Mouse (Mus musculus): ENCODE data around the gene Zfp866. TPM values are rescaled to one million over a fixed set of nuclear protein-coding genes. Genes with fewer than 3 reads are reported as not detected.

The Zfp866 gene
- total RNA-seq, 2 experiments from 2014 or later = 15.1 to 17.6 TPM

DNA sequence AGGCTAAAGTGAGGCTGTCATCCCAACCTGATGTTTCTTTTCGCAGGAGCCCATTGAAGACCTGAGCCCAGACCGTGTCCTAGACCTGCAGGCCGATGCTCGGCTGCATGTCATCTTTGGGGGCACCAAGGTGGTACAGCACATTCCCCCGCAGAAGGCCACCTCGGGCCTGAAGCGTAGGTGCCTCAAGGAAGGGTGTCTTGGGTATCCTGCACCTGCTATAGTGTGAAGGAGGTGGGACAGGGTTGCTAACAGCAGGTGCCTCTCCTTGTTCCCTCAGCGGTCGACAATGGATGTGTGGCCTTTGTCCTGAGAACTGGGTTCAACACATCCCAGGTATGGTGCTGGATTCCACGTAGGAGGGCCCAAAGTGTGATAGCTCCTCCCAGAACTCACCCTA is 6.7 kb upstream of the Zfp866 start:
- DNase-seq = no peak

DNA sequence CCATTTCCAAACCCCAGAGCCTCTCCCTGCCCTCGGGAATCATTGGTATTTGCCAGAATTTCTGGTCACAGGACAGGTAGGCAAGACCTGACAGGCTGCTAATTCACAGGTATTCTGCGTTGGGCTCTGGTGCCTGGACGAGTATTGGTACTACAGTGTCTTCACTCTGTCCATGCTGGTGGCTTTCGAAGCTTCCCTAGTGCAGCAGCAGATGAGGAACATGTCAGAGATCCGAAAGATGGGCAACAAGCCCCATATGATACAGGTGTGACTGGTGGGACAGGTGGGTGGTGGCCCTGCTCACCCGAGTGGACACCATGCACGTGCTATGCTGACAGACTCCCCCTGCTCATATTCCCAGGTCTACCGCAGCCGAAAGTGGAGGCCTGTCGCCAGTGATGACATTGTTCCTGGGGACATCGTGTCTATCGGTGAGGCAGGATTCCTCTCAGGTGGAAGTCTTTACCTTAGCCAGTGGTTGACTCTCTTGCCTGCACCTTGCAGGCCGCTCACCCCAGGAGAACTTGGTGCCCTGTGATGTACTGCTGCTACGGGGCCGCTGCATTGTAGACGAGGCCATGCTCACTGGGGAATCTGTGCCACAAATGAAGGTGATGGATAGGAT is 5.9 kb upstream of the Zfp866 start:
- no peak for DNase-seq

DNA sequence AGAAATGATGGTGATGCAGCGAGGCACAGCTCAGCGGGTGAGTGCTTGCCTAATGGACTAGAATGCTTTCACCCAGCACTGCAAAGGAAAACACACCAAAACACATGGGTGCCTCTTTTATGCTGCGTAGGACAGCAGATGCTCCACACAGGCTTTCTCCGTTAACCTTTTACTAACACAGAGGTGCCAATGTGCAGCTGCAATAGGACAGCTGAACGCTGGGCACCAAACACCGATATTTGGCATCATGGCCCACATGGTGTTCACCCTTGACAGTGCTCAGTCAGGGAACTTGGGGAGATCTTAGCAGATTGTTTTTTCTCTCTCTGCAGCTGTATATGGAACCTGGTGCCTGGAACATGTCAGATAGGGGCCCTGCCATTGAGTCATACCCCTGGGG is 3.9 kb upstream of the Zfp866 start:
- DNase-seq = no peak

DNA sequence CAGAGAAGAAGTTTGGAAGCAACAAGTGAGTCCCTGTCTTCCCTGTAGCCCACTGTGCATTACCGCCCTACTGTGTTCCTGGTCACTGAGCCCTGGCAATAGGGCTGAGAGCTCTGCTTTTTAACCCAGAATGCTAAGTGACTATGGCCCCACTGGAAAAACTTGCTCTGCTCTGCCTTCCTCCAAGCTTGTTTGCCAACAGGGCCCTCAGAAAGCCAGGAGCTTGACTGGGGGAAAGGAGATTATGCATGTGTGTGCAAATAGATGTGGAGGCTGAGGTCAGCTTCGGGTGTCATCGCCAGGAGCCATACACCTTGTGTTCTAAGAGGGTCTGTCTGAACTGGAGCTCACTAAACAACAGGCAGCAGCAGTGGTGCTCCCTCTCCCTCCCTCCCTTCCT is 3.1 kb upstream of the Zfp866 start:
- DNase-seq = no peak

DNA sequence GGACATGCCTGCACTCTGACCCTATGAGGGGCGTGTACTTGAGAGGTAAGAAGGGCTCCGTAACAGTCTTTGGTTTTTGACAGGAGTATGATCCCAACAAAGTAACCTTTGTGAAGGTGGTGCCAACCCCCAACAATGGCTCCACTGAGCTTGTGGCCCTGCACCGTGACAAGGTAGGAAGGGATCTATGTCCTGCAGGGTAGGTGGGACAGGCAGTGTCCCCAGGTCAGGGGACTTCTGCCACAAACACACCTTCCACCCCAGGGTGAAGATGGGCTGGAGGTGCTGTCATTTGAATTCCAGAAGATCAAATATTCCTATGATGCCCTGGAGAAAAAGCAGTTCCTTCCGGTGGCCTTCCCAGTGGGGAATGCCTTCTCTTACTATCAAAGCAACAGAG is 2.7 kb upstream of the Zfp866 start:
- no peak for DNase-seq

DNA sequence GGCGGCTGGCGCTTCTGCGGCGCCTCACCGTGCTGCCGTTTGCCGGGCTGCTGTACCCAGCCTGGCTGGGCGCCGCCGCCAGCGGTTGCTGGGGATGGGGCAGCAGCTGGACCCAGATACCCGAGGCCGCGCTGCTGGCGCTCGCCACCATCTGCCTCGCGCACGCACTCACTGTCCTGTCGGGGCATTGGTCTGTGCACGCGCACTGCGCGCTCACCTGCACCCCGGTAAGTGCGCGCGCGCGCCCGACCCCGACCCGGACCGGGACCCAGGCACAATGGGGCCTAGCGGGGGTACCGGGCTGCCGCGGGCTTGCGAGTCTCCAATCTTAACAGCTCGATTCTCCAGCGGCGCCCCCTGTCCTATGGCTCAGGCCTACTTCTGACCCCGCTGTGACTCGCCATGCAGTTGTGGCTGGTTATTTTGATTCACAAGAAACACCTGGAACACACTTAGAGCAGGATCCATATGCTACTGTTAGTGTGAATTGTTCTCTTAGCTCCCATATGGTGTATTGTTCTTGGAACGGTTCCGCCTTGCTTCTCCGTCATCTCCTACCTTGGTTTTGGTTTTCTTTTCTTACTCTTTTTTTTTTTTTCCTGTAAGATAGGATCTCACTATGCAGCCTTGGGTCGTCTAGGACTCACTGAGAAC is 564 bp upstream of the Zfp866 start:
- DNase-seq = peak in 1 of 2 experiments; percentile 25

DNA sequence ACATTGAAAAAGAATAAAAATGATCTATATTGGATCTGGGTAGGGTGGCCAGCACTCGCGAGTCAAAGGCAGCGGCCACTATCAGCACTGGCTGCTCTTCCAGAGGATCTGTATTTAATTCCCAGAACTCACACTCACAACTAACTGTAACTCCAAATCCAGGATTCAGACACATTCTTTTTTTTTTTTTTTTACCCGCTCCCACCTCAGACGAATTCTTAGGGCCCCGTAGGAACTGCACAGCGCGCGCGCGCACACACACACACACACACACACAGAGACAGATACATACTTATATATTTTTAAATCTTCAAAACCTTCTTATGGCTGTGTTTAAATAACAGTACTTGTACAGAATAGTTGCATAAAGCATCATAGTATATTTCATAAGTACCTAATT is 614 bp downstream of the Zfp866 start:
- no peak for DNase-seq

DNA sequence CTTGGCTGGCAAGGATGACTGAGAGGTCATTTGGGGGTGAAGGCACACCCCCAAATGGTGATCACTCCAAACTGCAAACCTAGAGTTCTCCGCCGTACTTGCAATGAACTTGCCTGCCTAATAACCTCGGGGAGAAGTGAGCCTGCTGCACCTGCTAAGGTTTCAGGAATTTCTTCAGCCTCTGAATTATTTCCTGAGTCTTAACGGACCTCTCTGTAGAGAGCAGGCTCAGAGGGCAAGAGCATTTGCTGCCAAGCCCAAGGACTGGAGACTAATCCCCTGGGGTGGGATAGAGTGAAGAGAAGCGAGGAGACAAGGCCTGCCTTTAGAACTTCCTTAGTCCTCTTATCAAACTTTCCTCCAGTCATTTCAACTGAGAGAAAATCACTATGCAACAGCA is 1.2 kb downstream of the Zfp866 start:
- DNase-seq = no peak

DNA sequence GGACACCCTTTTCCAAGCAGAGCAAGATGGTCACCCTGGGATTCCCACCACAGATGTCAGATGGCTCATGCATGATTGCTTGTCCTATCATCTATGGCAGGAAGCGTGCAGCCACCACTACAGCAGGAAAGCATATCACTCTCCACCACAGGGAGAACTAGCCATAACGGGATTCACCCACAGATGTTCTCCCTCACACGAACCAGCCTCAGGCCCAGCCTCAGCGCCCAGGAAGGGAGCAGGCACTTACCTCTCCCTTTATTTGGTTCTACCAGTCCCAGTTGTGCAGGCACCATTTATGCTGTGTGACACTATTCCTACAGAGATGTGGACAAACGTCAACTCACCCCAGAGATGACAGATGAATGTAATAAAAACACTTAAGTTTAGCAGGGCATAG is 1.9 kb downstream of the Zfp866 start:
- DNase-seq = no peak

DNA sequence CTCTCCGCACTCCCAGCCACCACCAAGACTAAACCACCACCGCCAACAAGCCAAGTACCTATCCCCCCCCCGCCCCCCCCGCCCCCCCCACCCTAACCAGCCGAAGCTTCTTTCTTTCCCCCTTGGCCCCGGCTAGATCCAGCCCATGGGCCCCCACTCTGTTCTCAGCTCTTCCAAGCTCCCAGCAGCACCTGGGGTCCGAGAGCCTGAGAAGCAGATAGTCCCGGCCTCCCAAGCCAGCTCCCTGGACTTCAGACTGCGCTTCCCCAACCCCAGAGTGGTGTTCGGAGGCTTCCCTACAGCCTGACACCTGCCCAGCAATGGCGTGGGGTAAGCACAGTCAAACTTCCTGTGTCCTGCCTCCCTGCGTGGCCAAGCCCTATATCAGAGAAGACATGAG is 13.9 kb downstream of the Zfp866 start:
- no peak for DNase-seq

DNA sequence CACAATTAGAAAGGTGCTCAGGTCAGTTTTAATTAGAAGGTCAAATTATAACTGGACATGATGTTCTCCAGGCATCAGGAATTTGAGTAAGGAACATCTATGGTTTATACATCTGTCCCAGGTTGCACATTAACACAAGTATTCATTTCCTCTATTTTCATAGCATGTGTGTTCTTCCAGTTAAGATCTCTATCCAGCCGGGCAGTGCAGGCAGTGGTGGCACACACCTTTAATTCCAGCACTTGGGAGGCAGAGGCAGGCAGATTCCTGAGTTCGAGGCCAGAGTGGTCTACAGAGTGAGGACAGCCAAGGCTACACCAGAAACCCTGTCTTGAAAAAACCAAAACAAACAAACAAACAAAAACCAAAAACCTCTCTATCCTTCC is 15.8 kb downstream of the Zfp866 start:
- no peak for DNase-seq

DNA sequence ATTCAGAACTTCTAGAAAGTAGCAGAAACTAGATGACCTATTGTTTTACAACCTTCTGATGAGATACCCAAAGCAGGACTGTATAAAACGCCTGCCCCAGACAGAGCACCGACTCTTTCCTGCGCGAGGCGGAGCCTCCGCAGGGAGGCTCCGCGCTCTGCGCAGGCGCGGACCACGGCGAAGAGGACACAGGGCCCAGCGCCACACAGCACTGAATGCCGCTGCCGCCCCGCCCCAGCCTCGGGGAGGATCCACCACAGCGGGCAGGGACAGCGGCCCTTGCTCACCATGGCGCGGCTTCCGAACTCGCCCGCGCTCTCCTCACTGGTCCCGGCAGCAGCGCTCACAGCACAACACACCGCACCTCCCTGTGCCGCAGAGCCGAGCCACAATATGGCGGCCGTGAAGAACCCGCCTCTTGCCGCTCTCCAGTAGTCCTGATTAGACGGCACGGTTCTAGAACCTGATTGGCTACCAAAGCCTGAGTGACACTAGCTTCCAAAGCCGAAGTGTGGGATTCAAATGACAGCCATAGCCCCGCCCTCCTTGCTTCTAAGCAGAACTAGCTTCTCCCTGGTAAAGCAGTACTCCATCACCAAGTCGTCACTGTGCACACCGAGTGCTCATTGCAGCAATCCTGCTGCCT is 16.4 kb downstream of the Zfp866 start, which contains the start of gene Gm20422:
TSS of gene Gm20422 (minus strand) at position 384 of the 646 bp plus-strand sequence.
- DNase-seq = peak; percentile 91 to 96

DNA sequence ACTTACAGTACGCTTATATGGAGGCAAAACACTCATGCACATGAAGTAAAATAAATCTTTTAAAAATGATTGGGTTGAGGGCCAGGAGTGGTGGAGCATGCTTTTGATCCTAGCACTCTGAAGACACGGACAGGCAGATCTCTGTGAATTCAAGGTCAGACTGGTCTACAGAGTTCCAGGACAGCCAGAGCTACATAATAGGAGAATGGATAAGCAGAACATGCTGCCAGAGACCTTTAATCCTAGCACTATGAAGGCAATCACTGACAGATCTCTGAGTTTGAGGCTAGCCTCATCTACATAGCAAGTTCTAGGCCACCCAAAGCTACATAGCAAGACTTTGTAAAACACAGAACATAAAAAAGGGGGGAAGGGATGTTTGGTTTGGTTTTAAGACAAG is 18.9 kb downstream of the Zfp866 start:
- DNase-seq = no peak

DNA sequence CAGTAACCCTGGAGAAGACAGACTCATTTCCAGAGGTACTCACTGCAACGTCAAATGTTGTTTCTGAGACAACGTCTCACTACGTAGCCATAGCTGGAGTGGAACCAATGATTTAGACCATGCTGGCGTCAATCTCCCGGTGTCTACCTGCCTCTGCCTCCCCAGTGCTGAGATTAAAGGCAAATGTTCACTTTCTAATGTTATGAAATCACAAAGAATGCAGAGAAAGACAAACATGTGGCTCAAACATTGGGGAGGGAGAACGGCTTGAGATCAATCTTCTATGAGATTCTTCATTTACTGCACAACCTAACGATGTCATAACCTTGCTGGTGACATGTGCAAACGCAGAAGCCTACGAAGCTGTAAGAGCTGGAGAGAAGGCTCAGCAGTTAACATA is 19.8 kb downstream of the Zfp866 start:
- DNase-seq = no peak

DNA sequence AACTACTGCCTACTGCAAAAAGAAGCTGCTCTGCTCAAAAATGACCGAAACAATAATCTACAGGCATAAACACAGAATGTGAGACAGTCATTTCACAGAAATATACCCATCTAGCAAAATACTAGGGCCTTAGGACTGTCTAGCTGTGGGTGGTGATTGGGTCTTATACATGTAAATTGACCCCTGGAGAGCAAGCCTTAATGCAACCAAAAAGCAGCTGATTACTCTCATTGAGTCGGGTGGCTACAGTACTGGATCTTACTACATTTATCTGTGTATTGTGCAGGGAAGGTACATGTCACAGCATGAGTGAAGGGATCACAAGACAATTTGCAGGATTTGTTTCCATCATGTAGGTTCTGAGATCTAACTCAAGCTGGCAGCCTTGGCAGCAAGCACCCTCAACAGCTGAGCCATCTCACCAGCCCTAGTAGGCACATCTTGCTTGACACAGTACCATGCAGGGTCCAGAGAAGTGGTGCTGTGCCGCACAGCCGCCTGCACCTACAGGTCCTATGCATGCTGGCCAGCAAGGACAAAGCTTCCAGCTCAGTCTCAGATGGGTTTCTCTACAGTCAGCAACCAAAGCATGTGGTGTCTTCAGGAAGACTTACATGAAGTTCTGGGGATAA is 29.0 kb downstream of the Zfp866 start:
- no peak for DNase-seq

DNA sequence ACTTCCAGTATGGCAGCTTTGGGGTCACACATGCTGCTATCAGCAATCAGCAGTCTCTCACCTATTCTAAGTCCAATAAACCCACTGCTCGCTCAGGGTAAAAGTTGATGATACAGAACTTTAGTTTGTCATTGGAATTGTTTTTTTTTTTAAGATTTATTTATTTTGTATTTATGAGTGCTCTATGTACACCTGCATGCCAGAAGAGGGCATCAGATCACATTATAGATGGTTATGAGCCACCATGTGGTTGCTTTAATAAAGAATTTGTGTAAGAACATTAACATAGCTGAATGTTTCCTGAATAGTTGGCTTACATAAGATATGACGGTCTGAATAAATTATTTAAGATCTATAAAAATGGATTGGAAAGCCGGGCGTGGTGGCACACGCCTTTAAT is 32.7 kb downstream of the Zfp866 start:
- no peak for DNase-seq

DNA sequence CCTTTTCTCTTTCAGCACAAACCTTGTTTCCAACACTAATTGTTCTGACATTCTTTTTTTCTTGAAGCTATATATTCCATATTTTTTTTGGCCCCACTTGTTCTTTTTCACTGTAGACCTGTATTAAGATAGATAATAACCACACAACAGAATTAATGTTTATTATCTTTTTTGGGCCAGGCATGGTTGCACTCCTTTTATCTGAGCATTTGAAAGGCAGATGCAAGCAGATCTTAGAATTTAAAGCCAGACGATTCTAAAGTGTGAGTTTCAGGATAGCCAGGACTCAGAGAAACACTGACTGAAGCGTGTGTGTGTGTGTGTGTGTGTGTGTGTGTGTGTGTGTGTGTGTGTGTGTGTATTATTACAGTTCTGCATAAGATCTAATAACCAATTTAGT is 38.5 kb downstream of the Zfp866 start:
- no peak for DNase-seq

DNA sequence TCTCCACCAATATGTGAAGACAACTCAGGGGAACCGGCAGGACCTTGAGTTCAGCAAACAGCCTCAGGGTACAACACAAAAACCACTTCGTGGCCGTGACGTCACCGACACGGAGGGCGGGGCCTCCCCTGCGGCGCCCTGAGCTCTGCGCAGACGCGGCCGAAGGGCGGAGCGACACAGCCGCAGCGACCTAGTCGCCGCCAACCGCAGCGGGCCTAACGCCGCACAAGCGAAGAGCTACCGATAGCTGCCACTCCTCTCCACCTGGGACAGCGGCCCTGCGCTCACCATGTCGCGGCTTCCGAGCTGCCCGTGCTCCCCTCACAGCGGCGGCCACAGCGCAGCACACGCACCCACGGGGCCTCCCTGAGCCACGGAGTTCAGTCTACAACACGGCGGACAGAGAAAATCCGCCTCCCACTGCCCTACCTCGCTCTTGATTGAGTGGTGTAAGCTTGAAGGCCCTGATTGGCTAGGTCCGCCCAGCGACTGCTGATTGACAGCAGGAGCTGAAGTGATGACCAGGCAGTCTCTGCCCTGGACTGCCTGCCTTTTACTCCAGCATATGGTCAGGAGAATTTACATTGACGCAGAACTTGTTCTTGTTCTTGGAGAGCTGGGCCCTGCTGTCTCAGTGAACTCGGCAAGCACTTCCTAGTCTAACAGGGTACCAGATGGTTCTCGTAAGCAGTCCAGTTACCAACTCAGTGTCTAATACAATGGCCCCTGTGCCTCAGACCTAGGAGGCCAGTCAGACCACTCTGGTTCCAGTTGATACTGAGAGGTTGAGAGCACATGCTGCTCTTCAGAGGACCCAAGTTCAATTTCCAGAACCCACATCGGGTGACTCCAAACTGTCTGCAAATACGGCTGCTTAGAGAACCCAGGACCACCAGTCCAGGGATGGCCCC is 41.2 kb downstream of the Zfp866 start, which contains the start of gene Zfp963:
TSS of gene Zfp963 (minus strand) at position 427 of the 911 bp plus-strand sequence.
- DNase-seq = peak; percentile 96 to 98

DNA sequence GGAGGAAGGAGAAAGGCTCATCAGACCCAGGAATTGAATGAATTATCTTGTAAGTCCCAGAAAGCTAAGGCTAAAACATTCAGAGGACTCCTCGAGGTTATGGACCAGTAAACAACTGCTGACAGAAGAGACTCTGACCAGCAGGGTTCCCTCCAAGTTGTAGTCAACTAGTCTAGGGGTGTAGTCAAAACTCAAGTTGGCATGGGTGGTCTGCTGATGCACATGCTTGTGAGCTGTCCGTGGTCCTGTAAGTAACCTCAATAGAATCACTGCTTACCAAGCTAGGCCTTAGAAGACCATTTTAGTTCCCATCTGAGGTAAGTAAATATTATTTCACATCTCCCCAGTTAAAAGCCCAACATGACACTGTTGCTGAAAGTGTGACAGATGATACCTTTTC is 49.7 kb downstream of the Zfp866 start:
- DNase-seq = no peak

DNA sequence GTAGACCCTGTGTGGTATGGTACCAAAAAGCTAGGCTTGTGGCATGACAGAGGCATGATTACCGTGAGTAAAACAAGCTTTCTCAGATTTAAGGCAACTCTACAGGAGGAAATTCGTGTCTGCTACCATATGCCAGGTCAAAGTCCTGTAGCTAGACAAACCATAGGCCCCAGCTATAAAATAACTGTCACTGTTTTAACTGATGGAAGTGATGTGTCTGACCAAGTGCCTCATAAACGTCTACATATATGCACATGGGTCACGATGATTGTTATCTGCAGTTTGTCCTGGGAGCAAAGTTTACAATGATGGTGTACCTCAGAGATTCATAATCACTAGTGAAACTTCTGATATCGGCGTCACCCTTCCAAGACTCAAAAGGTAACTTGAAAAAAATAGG is 50.2 kb downstream of the Zfp866 start:
- no peak for DNase-seq

DNA sequence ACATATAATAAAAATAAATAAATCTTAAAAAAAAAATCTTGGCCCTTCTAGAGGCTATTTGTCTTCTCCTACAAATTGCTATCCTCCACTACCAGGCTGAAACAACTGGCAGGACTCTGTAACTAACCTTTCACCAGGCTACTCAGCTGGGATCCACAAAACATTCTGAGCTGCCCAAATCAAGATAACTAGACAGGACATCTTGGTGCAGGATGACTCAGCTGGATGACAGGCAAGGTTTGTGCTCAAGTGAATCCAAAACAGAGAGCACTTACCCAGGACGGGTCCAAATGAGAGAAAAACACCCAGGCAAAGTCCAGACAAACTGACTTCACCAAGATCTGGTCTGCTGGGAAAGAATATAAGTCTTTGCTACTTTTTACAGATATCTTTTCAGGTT is 55.5 kb downstream of the Zfp866 start:
- no peak for DNase-seq

DNA sequence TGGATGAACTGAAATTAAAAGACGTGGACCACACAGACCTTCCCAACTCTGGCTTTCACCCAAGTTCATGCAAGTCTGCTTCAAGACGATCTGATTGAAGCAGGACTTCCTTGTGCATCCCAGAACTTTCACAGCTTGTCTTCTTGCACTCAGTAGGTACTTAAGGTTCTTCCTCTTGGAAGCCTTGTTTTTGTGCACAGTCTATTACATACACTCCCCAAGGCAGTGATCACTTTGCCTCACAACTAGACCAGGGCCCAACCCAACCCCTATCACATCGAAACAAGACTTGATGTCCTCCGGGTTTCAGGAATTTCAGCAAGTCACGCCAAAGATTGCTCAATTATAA is 73.8 kb downstream of the Zfp866 start:
- no peak for DNase-seq

All from heart, adult 18-20 months (tissue).